Mouse (Mus musculus) liver, embryonic 15.5 days (tissue): ENCODE results near the gene Sema3c. TPM values are rescaled to one million over a fixed set of nuclear protein-coding genes. Genes with fewer than 3 reads are reported as not detected.

Source experiments
- ATAC-seq: fragments of 200-750 bp; cut with Nextera tagmentation; 2 replicates; pipeline ENCODE4 v1.8.0; 2017; ENCODE audit warnings: moderate number of reproducible peaks, mild to moderate bottlenecking, moderate library complexity; ENCODE audit not compliant: insufficient read depth
- H3K27ac ChIP-seq: fragments of 300-500 bp; sonication (generic); replicated peaks from 2 replicates; pipeline ENCODE4 v1.5.1; 2015; ENCODE audit warnings: mild to moderate bottlenecking, inconsistent platforms
- H3K27me3 ChIP-seq: fragments of 300-500 bp; sonication (generic); 2 replicates; pipeline ENCODE4 v1.6.1; 2015; ENCODE audit warnings: mild to moderate bottlenecking, inconsistent platforms
- H3K36me3 ChIP-seq: fragments of 300-500 bp; sonication (generic); replicated peaks from 2 replicates; pipeline ENCODE4 v1.6.1; 2015; ENCODE audit warnings: moderate library complexity, mild to moderate bottlenecking, inconsistent platforms
- H3K4me1 ChIP-seq: fragments of 300-500 bp; sonication (generic); replicated peaks from 2 replicates; pipeline ENCODE4 v1.6.1; 2015; ENCODE audit warnings: inconsistent platforms
- H3K4me2 ChIP-seq: fragments of 300-500 bp; sonication (generic); 2 replicates; pipeline ENCODE4 v1.6.1; 2015; ENCODE audit warnings: moderate library complexity, mild to moderate bottlenecking, inconsistent platforms
- H3K4me3 ChIP-seq: fragments of 300-500 bp; sonication (generic); replicated peaks from 2 replicates; pipeline ENCODE4 v1.5.1; 2015; ENCODE audit warnings: mild to moderate bottlenecking, inconsistent platforms
- H3K9ac ChIP-seq: fragments of 300-500 bp; sonication (generic); 2 replicates; pipeline ENCODE4 v1.6.1; 2015; ENCODE audit warnings: moderate library complexity, mild to moderate bottlenecking, inconsistent platforms
- H3K9me3 ChIP-seq: fragments of 300-500 bp; sonication (generic); replicated peaks from 2 replicates; pipeline ENCODE4 v1.6.1; 2016; ENCODE audit warnings: inconsistent platforms
- WGBS: fragments of 180-500 bp; shearing (Covaris S2); methylation state at CpG from one replicate; pipeline ENCODE4 v1.1.7; 2015; ENCODE audit warnings: mixed read lengths; ENCODE audit not compliant: insufficient replicate concordance; 5-methylcytosine and 5-hydroxymethylcytosine counted together
- polyA plus RNA-seq: library from polyadenylated mRNA; unstranded; fragments of >200 nt; fragmentation: Nextera tagmentation; extraction: Ambion mirVana; gene quantifications from 2 replicates; pipeline ENCODE4 v1.2.1, GENCODE M21; 2015

Sema3c gene
- polyA plus RNA-seq, 1 experiment from 2014 or later, result 0.62 TPM

- H3K4me3 ChIP-seq, result no peak overlapping the region
- H3K36me3 ChIP-seq, result no peaks in the 10 kb centered on the region
- whole genome bisulfite sequencing, result 9% methylated on average over 1 of the region's 1 CpGs
- H3K9me3 ChIP-seq, result no peaks in the 10 kb centered on the region
- no peak for ATAC-seq
- H3K4me2 ChIP-seq, result no peak overlapping the region
- no peaks in the 10 kb centered on the region for H3K27me3 ChIP-seq
- H3K4me1 ChIP-seq, result no peaks in the 10 kb centered on the region
- H3K27ac ChIP-seq, result no peak overlapping the region
- no peak overlapping the region for H3K9ac ChIP-seq
Measured at GRCm38 (mm10) chr5:17648865-17649542, 74.9 kb downstream of the Sema3c start.

- H3K9ac ChIP-seq, result no peak overlapping the region
- ATAC-seq, result no peak
- H3K27me3 ChIP-seq, result no peaks in the 10 kb centered on the region
- no peaks in the 10 kb centered on the region for H3K9me3 ChIP-seq
- no peaks in the 10 kb centered on the region for H3K4me1 ChIP-seq
- H3K4me3 ChIP-seq, result no peak overlapping the region
- no peaks in the 10 kb centered on the region for H3K36me3 ChIP-seq
- no peak overlapping the region for H3K27ac ChIP-seq
- H3K4me2 ChIP-seq, result no peak overlapping the region
- WGBS, result 57% methylated on average over 3 of the region's 3 CpGs
Measured at GRCm38 (mm10) chr5:17661223-17661622, 87.1 kb downstream of the Sema3c start.

- ATAC-seq, result no peak
- H3K27ac ChIP-seq, result no peak overlapping the region
- no peaks in the 10 kb centered on the region for H3K36me3 ChIP-seq
- no peaks in the 10 kb centered on the region for H3K9me3 ChIP-seq
- H3K27me3 ChIP-seq, result no peaks in the 10 kb centered on the region
- no peak overlapping the region for H3K4me2 ChIP-seq
- no peak overlapping the region for H3K4me3 ChIP-seq
- H3K4me1 ChIP-seq, result no peaks in the 10 kb centered on the region
- no peak overlapping the region for H3K9ac ChIP-seq
Measured at GRCm38 (mm10) chr5:17671356-17671755, 97.3 kb downstream of the Sema3c start.

- Histone ChIP-seq H3K4me3 (no peak overlapping the region), H3K4me2 (no peak overlapping the region), H3K36me3 (no peaks in the 10 kb centered on the region), H3K27ac (no peak overlapping the region), H3K4me1 (no peaks in the 10 kb centered on the region), H3K27me3 (no peaks in the 10 kb centered on the region), H3K9ac (no peak overlapping the region), H3K9me3 (no peaks in the 10 kb centered on the region)
- ATAC-seq, result no peak
- WGBS, result 46% methylated on average over 2 of the region's 2 CpGs
Measured at GRCm38 (mm10) chr5:17680862-17681261, 106.8 kb downstream of the Sema3c start.

- Histone ChIP-seq H3K27ac (no peak overlapping the region), H3K27me3 (no peaks in the 10 kb centered on the region), H3K9ac (no peak overlapping the region), H3K4me1 (no peaks in the 10 kb centered on the region), H3K9me3 (no peaks in the 10 kb centered on the region), H3K4me3 (no peak overlapping the region), H3K4me2 (no peak overlapping the region), H3K36me3 (no peaks in the 10 kb centered on the region)
- WGBS, result 35% methylated on average over 2 of the region's 2 CpGs
- no peak for ATAC-seq
Measured at GRCm38 (mm10) chr5:17689121-17689520, 115.0 kb downstream of the Sema3c start.

- no peak for ATAC-seq
- Histone ChIP-seq H3K4me3 (no peak overlapping the region), H3K4me2 (no peak overlapping the region), H3K9ac (no peak overlapping the region), H3K27me3 (no peaks in the 10 kb centered on the region), H3K4me1 (no peaks in the 10 kb centered on the region), H3K36me3 (no peaks in the 10 kb centered on the region), H3K9me3 (no peaks in the 10 kb centered on the region), H3K27ac (no peak overlapping the region)
- WGBS, result 51% methylated on average over 5 of the region's 5 CpGs
Measured at GRCm38 (mm10) chr5:17689604-17690003, 115.5 kb downstream of the Sema3c start.

- no peak overlapping the region for H3K9ac ChIP-seq
- no peak overlapping the region for H3K4me3 ChIP-seq
- ATAC-seq, result no peak
- H3K27me3 ChIP-seq, result no peaks in the 10 kb centered on the region
- no peaks in the 10 kb centered on the region for H3K9me3 ChIP-seq
- H3K36me3 ChIP-seq, result no peaks in the 10 kb centered on the region
- H3K4me2 ChIP-seq, result no peak overlapping the region
- H3K27ac ChIP-seq, result no peak overlapping the region
- 37% methylated on average over 2 of the region's 2 CpGs for WGBS
- H3K4me1 ChIP-seq, result no peaks in the 10 kb centered on the region
Measured at GRCm38 (mm10) chr5:17695366-17695765, 121.3 kb downstream of the Sema3c start.

GRCm38 (mm10) chr5:17698905-17699304 lies 124.8 kb downstream of the Sema3c start:
- H3K4me2 ChIP-seq, result no peak overlapping the region
- no peaks in the 10 kb centered on the region for H3K9me3 ChIP-seq
- no peak for ATAC-seq
- no peak overlapping the region for H3K9ac ChIP-seq
- H3K4me1 ChIP-seq, result no peaks in the 10 kb centered on the region
- H3K27ac ChIP-seq, result no peak overlapping the region
- H3K27me3 ChIP-seq, result no peaks in the 10 kb centered on the region
- no peaks in the 10 kb centered on the region for H3K36me3 ChIP-seq
- WGBS, result 64% methylated on average over 2 of the region's 2 CpGs
- H3K4me3 ChIP-seq, result no peak overlapping the region

- Histone ChIP-seq H3K9me3 (no peaks in the 10 kb centered on the region), H3K9ac (no peak overlapping the region), H3K4me3 (no peak overlapping the region), H3K27me3 (no peaks in the 10 kb centered on the region), H3K36me3 (no peaks in the 10 kb centered on the region), H3K27ac (no peak overlapping the region), H3K4me2 (no peak overlapping the region), H3K4me1 (no peaks in the 10 kb centered on the region)
- WGBS, result 46% methylated on average over 3 of the region's 3 CpGs
- no peak for ATAC-seq
Measured at GRCm38 (mm10) chr5:17704160-17704559, 130.1 kb downstream of the Sema3c start.

GRCm38 (mm10) chr5:17707086-17707485 lies 133.0 kb downstream of the Sema3c start:
- H3K27ac ChIP-seq, result no peak overlapping the region
- no peaks in the 10 kb centered on the region for H3K36me3 ChIP-seq
- no peak for ATAC-seq
- H3K4me3 ChIP-seq, result no peak overlapping the region
- WGBS, result 51% methylated on average over 3 of the region's 3 CpGs
- no peak overlapping the region for H3K4me2 ChIP-seq
- no peaks in the 10 kb centered on the region for H3K9me3 ChIP-seq
- no peak overlapping the region for H3K9ac ChIP-seq
- no peaks in the 10 kb centered on the region for H3K27me3 ChIP-seq
- H3K4me1 ChIP-seq, result no peaks in the 10 kb centered on the region

GRCm38 (mm10) chr5:17712374-17712773 lies 138.3 kb downstream of the Sema3c start:
- Histone ChIP-seq H3K36me3 (no peaks in the 10 kb centered on the region), H3K4me1 (no peaks in the 10 kb centered on the region), H3K4me3 (no peak overlapping the region), H3K27ac (no peak overlapping the region), H3K9me3 (no peaks in the 10 kb centered on the region), H3K27me3 (no peaks in the 10 kb centered on the region), H3K4me2 (no peak overlapping the region), H3K9ac (no peak overlapping the region)
- no peak for ATAC-seq
- WGBS, result 50% methylated on average over 4 of the region's 4 CpGs

GRCm38 (mm10) chr5:17715206-17715605 lies 141.1 kb downstream of the Sema3c start:
- Histone ChIP-seq H3K4me1 (no peaks in the 10 kb centered on the region), H3K27me3 (no peaks in the 10 kb centered on the region), H3K4me2 (no peak overlapping the region), H3K9me3 (no peaks in the 10 kb centered on the region), H3K4me3 (no peak overlapping the region), H3K36me3 (no peaks in the 10 kb centered on the region), H3K27ac (no peak overlapping the region), H3K9ac (no peak overlapping the region)
- 59% methylated on average over 1 of the region's 1 CpGs for WGBS
- no peak for ATAC-seq
